Mouse (Mus musculus): ENCODE data around the gene Eid2. TPM values are rescaled to one million over a fixed set of nuclear protein-coding genes. Genes with fewer than 3 reads are reported as not detected.

Eid2 gene
- polyA plus RNA-seq (2014; fragmentation: Illumina TruSeq; extraction: RNeasy Lipid Tissue Mini Kit (QIAGEN cat#74804); ENCODE audit: low read depth, low replicate concordance) = 11.6 TPM

DNA sequence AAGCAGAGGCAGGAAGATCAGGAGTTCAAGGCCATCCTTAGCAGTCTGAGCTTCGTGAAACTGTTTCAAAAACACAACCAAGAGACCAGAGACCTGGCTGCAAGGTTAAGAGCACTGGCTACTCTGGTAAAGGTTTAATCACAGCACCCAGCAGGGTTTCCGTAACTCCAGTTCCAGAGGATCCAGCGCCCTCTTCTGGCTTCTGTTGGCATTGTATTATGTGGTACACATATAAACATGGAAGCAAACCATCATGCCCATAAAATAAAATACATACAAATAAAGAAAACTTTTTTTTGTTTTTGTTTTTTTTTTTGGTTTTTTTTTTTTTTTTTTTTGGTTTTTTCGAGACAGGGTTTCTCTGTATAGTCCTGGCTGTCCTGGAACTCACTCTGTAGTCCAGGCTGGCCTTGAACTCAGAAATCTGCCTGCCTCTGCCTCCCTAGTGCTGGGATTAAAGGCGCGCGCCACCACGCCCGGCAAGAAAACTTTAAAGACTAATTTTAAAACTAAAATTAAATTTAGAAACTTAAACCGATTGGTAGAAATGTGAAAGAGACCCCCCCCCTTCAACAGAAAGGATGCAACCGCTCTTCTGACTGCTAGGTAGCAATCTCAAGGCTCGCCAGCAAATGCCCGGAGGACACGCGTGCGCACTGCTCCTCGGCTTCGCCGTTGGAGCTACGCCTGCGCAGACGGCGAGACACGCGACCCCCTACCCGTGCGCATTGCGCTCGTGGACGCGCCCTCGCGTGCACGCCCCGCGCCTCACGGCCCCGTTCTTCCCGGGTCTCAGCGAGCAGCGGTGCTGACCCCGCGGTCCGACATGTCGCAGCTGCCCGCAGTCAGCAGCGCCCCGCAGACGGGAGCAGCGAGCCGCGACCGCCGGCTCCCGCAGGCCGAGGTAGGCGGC, at the start of gene Eid2:
Gene Eid2, plus strand, starts transcription at position 753 of the 913 bp plus-strand sequence.

DNA sequence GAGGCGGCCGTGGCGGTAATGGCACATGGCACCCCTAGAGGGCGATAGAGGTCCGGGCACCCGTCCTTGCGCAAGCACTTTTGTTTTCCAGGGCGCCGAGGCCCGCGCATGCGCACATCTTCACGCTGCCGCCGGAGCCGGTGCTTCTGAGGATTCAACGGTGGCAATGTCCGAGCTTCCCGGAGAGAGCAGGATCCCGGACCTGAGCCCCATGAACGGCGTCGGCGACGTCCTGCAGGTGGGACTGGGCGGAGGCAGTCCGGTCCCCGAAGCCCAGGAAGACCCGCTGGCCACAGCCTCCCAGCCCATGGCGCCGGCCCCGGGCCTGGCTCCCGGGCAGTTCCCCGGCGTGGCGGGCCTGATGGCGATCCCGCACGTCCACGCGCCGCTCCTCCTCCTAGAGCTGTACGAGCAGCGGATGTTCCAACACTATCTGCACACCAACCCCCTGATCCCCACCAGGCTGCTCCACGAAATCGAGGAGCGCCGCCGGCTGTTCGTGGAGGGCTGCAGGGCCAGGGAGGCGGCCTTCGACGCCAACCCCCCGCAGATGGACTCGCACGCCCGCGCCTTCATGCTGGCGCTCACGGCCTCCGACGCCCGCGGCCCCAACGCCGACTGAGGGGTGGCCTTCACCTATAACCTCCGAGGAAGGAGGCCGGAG, 10.1 kb downstream of the Eid2 start, which contains the start of gene Eid2b:
Gene Eid2b, plus strand, starts transcription at position 125 of the 664 bp plus-strand sequence.

DNA sequence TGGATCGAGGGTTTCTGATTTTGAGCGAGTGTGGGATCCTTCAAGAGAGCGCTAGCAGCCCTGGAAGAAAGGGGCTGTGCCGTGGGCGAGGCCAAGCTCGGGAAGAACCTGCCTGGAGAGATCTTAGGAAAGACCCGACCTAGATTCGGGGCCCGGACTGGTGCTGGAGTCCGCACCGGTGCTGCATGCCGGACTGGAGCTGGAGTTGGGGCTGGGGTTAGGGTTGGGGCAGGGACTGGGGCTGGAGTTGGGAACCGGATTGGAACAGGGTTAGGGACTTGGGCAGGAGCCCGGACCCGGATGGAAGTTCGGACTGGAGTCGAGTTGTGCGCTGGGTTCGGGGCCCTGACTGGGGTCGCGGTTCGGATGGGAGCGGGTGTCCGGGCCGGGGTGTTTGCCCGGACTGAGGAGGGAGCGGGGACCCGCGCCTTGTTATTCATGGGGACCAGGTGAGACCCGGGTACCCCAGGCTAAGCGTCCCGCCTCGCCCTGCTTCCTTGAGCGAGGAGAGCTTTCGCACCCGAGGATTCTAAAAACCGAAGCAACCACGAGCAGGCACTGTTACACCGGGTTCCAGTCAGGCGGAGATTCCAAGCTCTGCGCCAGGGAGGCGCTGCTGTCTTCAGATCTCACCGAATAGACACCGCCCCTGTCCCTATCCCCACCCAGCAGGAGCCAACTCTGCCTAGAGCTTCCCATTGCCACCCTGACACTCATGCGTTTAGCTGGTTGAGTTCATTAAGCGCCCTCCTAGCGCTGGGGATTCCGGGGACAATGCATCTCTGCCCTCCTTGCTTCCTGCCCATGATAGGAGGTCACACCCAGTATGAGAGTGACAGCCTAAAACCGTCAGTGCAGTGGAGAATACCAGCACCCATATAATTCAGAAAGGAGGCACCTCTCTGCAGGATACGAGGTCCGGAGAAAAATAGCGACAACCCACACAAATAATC, 23.2 kb downstream of the Eid2 start, which contains the start of gene Selenov:
Gene Selenov, minus strand, starts transcription at position 549 of the 953 bp plus-strand sequence.

DNA sequence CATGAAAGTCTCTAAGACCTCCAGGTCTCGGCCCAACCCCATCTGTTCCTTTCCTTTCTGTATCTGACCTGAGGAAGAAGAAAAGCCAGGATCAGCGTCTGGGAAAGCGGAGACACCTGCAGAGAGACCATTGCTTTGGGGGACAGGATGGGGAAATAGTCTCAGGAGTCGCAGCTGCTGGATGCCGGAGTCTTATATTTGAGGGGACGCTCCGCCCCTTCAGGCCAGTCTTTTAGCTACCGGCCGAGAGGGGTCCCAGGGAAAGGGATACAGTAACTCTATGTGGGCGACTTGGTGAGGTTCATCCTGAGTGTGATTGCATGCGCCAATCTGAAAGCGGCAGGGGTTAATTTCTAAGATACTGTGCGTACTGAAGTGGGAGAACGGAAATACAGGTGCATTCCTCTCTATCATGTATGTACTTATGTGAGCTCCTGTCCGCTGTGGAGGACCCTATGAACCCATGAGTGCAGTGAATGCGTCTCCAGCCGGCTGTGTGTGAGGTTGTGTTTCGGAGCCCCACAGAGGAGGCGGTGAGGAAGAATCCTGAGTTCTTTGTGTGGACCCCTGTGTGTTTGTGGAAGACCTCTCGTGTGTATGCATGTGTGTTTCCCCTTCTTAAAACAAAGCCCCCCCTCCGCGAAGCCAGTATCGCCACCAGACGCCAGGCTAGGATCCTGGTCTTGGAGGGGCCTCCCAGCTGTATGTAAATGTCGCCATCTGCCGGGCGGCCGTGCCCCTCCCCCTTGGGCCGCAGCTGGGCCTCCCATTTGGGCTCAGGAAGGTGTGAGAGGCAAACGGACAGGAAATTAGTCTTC, 34.1 kb downstream of the Eid2 start, which contains the start of gene Dll3:
Gene Dll3, minus strand, starts transcription at position 623 of the 818 bp plus-strand sequence.

DNA sequence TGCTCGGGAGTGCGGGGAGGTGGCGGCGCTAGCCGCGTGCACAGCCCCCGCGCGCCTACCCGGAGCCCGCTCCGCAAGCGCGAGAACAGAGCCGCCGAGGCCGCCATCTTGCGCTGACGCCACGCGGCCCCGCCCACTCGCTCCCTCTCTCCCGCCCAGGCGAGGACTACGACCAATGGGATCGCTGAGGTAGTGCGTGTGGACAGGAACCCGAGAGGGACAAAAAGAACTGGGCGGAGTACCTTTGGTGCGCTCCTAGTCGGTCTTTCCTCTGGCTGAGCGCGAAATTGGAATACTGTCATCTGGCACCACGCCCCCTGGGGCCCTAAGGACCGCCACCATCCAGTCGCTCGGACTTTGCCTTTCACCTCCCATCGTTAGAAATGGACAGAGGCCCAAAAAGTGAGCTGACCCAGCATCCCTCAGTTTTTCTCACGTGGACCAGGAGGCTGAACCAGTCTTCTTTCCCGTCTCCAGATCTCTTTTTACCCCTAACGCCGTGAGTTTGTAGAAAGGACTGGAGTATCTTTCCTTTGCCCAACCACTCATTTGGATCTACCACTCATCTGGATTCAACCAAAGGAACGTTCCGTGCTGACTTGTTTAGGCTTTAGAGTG, 44.4 kb downstream of the Eid2 start, which contains the start of gene Timm50:
Gene Timm50, minus strand, starts transcription at position 147 of the 618 bp plus-strand sequence.

Other genes starting within 250 kb of the Eid2 start
- 96.3 TPM for gene Psmc4, start 217.8 kb upstream of the Eid2 start, polyA plus RNA-seq (2014; fragmentation: Illumina TruSeq; extraction: RNeasy Lipid Tissue Mini Kit (QIAGEN cat#74804); ENCODE audit: low read depth, low replicate concordance)
- gene Fcgbp, start 196.6 kb upstream of the Eid2 start, polyA plus RNA-seq (2014; fragmentation: Illumina TruSeq; extraction: RNeasy Lipid Tissue Mini Kit (QIAGEN cat#74804); ENCODE audit: low read depth, low replicate concordance) = 0.55 TPM
- not detected for gene 9530053A07Rik, start 138.4 kb upstream of the Eid2 start, polyA plus RNA-seq (2014; fragmentation: Illumina TruSeq; extraction: RNeasy Lipid Tissue Mini Kit (QIAGEN cat#74804); ENCODE audit: low read depth, low replicate concordance)
- 49.5 TPM for gene Fbl, start 98.2 kb upstream of the Eid2 start, polyA plus RNA-seq (2014; fragmentation: Illumina TruSeq; extraction: RNeasy Lipid Tissue Mini Kit (QIAGEN cat#74804); ENCODE audit: low read depth, low replicate concordance)
- gene Dyrk1b, start 88.4 kb upstream of the Eid2 start, polyA plus RNA-seq (2014; fragmentation: Illumina TruSeq; extraction: RNeasy Lipid Tissue Mini Kit (QIAGEN cat#74804); ENCODE audit: low read depth, low replicate concordance) = 19.2 TPM
- gene Eid2b, start 9.9 kb downstream of the Eid2 start, polyA plus RNA-seq (2014; fragmentation: Illumina TruSeq; extraction: RNeasy Lipid Tissue Mini Kit (QIAGEN cat#74804); ENCODE audit: low read depth, low replicate concordance) = 12.3 TPM
- not detected for gene Selenov, start 23.3 kb downstream of the Eid2 start, polyA plus RNA-seq (2014; fragmentation: Illumina TruSeq; extraction: RNeasy Lipid Tissue Mini Kit (QIAGEN cat#74804); ENCODE audit: low read depth, low replicate concordance)
- gene Dll3, start 34.4 kb downstream of the Eid2 start, polyA plus RNA-seq (2014; fragmentation: Illumina TruSeq; extraction: RNeasy Lipid Tissue Mini Kit (QIAGEN cat#74804); ENCODE audit: low read depth, low replicate concordance) = not detected
- 51.5 TPM for gene Timm50, start 44.2 kb downstream of the Eid2 start, polyA plus RNA-seq (2014; fragmentation: Illumina TruSeq; extraction: RNeasy Lipid Tissue Mini Kit (QIAGEN cat#74804); ENCODE audit: low read depth, low replicate concordance)
- gene Supt5, start 70.9 kb downstream of the Eid2 start, polyA plus RNA-seq (2014; fragmentation: Illumina TruSeq; extraction: RNeasy Lipid Tissue Mini Kit (QIAGEN cat#74804); ENCODE audit: low read depth, low replicate concordance) = 59.3 TPM
- 485 TPM for gene Rps16, start 82.8 kb downstream of the Eid2 start, polyA plus RNA-seq (2014; fragmentation: Illumina TruSeq; extraction: RNeasy Lipid Tissue Mini Kit (QIAGEN cat#74804); ENCODE audit: low read depth, low replicate concordance)
- 18.8 TPM for gene Plekhg2, start 104.7 kb downstream of the Eid2 start, polyA plus RNA-seq (2014; fragmentation: Illumina TruSeq; extraction: RNeasy Lipid Tissue Mini Kit (QIAGEN cat#74804); ENCODE audit: low read depth, low replicate concordance)
- gene Zfp36, start 112.4 kb downstream of the Eid2 start, polyA plus RNA-seq (2014; fragmentation: Illumina TruSeq; extraction: RNeasy Lipid Tissue Mini Kit (QIAGEN cat#74804); ENCODE audit: low read depth, low replicate concordance) = 24.9 TPM
- gene Med29, start 124.8 kb downstream of the Eid2 start, polyA plus RNA-seq (2014; fragmentation: Illumina TruSeq; extraction: RNeasy Lipid Tissue Mini Kit (QIAGEN cat#74804); ENCODE audit: low read depth, low replicate concordance) = 27.4 TPM
- gene Paf1, start 125.1 kb downstream of the Eid2 start, polyA plus RNA-seq (2014; fragmentation: Illumina TruSeq; extraction: RNeasy Lipid Tissue Mini Kit (QIAGEN cat#74804); ENCODE audit: low read depth, low replicate concordance) = 87.3 TPM
- 6.0 TPM for gene Gmfg, start 169.6 kb downstream of the Eid2 start, polyA plus RNA-seq (2014; fragmentation: Illumina TruSeq; extraction: RNeasy Lipid Tissue Mini Kit (QIAGEN cat#74804); ENCODE audit: low read depth, low replicate concordance)
- 0.94 TPM for gene Lrfn1, start 184.1 kb downstream of the Eid2 start, polyA plus RNA-seq (2014; fragmentation: Illumina TruSeq; extraction: RNeasy Lipid Tissue Mini Kit (QIAGEN cat#74804); ENCODE audit: low read depth, low replicate concordance)
- gene Ifnl2, start 242.6 kb downstream of the Eid2 start, polyA plus RNA-seq (2014; fragmentation: Illumina TruSeq; extraction: RNeasy Lipid Tissue Mini Kit (QIAGEN cat#74804); ENCODE audit: low read depth, low replicate concordance) = not detected